Mouse (Mus musculus) layer of hippocampus, postnatal 25 days (tissue): ENCODE results near the gene Fbxo42. TPM values are rescaled to one million over a fixed set of nuclear protein-coding genes. Genes with fewer than 3 reads are reported as not detected.
"Not testable (repeated sequence)": the region's sequence is repeated elsewhere in the genome, so short reads cannot be mapped to it uniquely, and the experiment has no call there.

Experiments
- DNase-seq, 2 experiments: peaks; one replicate each; pipeline ENCODE4 v3.0.0; 2022; ENCODE audit warnings: mixed read lengths in 2 of 2, low spot score in 1 of 2; ENCODE audit errors: extremely low spot score in 1 of 2
- total RNA-seq, 2 experiments: library from RNA; stranded (reverse); gene quantifications; 2 replicates each; pipeline ENCODE4 v1.2.3; 2021

Gene Fbxo42
- total RNA-seq, 2 experiments from 2014 or later = 25.2 to 25.8 TPM

DNA sequence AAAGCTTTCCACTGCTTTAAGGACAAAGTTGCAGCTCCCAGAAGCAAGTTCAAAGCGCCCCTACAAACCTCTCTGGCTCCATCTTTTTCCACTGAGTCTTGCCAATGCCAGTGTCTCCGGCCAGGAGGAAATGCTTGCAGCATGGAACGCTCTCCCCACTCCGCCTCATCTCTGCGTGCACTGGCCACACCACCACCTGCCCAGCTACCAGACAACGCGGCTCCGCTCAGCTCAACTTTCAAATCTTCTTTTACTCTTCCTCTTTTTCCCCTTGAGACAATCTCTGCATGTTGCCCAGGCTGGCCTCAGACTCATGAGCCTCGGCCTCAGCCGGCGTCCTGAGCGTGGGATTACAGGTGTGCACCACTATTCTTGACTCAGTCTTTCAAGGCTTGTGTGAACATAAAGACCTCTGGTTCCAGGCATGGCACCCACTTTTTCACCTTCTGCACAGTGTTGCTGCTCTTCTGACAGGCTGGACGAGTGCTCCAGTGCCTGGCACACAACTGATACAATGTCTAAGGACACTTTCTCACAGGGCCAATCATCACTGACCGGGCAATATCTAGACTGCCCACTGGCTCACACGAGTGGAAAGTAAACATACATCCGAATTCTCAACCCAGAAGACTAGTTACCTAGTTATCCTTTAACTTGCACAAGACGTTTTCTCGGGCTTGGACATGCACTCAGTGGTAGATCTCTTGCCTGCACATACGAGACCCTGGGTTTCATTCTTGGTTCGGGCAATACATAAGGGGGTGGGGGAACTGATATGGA, 12.8 kb upstream of the Fbxo42 start:
- no peak for DNase-seq

DNA sequence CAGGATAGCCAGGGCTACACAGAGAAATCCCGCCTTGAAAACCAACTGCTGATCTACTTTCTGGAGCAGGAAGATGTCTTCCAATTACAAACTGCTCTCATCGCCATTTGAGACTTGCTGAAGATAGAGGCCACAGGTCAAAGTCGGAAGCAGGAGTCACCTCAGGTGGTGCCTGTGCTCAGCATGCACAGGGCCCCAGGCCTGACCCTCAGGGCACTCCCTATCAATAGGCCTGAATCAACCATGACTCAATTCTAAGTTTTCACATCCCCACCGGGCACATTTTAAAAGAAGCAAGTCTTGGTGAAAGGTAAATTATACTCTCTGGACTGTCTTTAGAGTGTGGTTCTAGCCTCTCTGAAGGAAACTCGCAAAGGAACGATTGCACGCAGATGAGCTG, 11.6 kb upstream of the Fbxo42 start:
- no peak for DNase-seq

DNA sequence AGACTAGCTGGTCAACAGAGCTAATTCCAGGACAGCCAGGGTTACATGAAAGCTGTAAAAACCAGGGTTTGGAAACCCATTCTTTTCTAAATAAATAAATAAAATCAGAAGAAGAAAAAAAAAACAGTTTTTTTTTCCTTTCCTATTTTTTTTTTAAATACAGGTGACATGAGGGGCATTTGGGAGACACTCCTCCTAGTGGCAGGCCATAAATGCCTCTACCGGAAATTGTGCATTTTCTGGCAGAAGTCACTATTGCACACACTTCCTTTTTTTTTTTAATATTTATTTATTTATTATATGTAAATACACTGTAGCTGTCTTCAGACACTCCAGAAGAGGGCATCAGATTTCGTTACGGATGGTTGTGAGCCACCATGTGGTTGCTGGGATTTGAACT, 10.0 kb upstream of the Fbxo42 start:
- not testable (repeated sequence) for DNase-seq

DNA sequence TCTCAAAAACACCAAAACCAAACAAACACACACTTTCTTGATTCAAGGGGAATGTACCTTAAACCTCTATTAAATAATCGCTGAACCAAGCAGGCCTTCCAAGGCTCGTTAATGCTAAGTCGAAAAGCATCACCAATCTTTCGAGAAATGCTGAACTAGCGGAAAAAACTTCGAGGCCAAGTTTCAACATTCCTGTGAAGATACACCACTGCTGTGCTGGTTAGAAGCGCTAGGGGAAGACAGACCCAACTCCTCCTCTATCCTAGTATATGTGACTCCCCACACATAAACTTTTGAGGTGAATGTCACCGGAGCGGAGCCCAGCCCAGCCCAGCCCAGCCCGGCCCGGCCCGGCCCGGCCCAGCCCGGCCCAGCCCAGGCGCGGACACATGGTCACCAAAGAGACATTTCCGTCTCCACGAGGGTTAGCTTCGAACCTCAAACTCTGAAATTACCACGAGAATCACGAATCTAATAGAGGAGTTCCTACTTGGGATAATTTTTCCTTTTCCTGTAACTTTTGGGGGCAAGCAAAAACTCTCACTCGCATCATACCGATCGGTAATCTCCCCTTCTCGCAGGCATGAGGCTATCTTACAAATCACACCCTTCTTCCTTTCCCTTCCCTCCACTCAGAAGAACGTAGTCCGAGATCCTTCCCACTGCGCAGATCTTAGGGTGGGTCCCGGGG, 9.1 kb upstream of the Fbxo42 start:
- DNase-seq = no peak

DNA sequence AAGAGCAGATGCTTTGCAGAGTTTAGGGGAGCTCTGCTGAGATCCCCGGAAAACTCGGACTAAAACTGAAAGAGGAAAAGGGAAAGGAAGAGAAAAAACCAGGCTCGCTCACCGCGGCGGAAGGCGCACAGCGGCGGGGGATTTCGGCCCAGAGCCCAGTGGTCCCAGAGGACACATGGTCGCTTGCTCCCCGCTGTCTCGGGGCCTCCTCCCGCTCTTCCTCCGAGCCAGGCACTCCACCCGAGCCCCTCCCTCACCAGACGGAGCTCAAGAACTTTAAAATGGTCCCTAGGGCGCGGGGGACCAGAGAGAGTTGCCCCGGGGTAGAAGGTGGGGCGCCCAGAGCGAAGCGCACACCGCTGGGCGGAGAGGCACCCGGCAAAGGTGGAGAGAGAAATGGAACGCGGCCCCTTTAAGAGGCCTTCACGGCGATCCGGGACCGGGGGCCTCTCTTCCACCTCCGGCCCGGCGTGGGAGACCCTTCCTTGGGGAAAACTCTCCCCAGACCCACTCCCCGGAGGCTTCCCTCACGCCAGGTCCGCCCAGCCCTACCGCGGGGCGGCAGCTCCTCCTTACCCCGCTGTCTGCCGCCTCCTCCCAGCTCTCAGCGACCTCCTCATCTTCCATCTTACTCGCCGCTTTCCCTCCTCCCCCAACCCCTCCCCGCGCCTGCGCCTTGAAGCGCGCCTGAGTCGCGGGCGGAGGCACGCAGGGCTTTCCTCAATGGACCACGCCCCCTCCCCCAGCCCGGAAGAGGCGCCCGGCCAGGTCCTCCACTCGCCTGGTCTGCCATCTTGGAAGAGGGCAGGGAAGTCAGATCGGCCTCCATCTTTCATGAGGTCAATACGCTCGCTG, 8.4 kb upstream of the Fbxo42 start, which contains the start of gene Szrd1:
Gene Szrd1, minus strand, starts transcription at position 660 of the 855 bp plus-strand sequence.
- peak; percentile 96 to 98 for DNase-seq

GRCm38 (mm10) chr4:141140354-141140753, 7.4 kb upstream of the Fbxo42 start:
- not testable (repeated sequence) for DNase-seq

- no peak for DNase-seq
Measured at GRCm38 (mm10) chr4:141140967-141141366, 6.7 kb upstream of the Fbxo42 start.

GRCm38 (mm10) chr4:141142285-141142811, 5.4 kb upstream of the Fbxo42 start:
- peak; percentile 58 to 86 for DNase-seq

DNA sequence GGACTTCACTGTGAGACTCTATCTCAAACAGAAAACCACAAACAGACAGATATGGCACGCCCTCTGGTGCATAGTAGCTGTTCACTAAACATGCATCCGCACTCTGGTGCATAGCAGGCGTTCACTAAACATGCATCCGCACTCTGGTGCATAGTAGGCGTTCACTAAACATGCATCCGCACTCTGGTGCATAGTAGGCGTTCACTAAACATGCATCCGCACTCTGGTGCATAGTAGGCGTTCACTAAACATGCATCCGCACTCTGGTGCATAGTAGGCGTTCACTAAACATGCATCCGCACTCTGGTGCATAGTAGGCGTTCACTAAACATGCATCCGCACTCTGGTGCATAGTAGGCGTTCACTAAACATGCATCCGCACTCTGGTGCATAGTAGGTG, 2.6 kb upstream of the Fbxo42 start:
- DNase-seq = not testable (repeated sequence)

- no peak for DNase-seq
Measured at GRCm38 (mm10) chr4:141146491-141147033, 1.2 kb upstream of the Fbxo42 start.

- no peak for DNase-seq
Measured at GRCm38 (mm10) chr4:141148009-141148801, 492 bp downstream of the Fbxo42 start.

DNA sequence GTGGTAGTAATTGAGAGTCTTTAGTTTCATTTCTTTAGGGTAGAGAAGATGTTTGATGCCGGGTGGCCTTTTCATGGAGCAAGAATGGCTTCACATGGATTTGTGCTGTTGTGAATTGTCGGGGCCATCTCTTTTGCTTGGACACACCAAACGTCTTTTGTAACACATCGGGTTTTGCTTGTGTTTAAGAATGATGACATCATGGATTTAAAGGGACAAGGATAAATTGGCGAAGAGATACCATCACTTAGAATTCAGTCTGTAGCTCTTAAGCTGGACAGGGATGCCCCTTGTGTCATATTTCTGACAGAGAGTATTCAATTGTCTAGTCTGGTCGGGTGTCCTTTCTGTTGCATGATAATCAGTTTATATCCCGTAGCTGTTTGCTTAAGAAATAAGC, 1.4 kb downstream of the Fbxo42 start:
- no peak for DNase-seq

DNA sequence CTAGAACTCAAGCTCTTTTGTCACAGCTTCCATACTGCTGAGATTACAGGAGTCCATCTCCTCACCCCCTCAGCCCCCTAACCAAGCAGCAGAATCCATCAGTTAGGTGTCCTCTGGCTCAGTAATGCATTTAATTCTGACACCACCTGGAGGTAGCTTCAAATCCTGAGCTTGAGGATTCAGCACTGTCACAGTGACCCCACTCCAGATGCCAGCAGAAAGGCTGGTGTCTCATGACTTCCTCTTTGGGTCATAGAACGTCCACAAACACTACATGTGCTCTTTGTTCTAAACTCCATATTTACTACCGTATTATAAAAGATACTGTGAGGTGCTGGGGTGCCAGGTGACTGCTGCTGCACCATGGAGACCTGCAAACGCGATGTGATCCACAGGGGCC, 9.8 kb downstream of the Fbxo42 start:
- no peak for DNase-seq

DNA sequence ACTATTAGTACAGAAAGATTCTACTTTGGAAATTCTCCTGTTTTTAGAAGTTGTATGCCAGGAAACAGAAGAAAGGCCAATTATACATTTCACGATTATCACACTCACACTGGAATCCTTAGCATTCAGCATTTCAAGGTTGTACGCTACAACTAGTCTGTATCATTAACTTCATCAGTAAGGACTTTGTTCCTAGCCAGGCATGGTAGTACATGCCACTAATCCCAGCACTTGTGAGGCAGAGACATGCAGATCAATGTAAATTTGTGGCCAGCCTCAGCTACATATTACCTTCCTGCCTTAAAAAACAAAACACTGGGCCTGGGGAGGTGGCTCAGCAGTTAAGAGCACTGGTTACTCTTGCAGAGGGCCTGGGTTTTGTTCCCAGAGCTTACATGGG, 10.9 kb downstream of the Fbxo42 start:
- no peak for DNase-seq

GRCm38 (mm10) chr4:141159093-141159492, 11.4 kb downstream of the Fbxo42 start:
- DNase-seq = no peak

DNA sequence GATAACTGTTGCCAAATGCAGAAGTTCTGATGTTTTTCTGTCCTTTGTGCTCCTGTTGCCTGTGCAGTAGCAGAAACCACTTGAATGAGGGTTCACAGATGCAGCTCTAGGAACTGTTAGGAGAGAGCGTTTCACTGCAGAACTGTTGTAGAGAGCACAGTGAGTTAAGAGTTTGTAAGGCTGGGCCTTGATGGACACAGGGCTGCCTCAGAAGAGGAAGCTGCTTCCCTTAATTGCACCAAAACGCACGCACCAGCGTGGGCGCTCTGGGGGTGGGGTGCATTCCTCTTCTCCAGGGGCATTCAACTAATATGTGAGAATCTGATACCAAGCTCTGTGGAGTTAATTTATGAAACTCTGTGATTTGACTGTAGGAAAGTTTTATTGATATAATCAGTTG, 12.0 kb downstream of the Fbxo42 start:
- DNase-seq = no peak

DNA sequence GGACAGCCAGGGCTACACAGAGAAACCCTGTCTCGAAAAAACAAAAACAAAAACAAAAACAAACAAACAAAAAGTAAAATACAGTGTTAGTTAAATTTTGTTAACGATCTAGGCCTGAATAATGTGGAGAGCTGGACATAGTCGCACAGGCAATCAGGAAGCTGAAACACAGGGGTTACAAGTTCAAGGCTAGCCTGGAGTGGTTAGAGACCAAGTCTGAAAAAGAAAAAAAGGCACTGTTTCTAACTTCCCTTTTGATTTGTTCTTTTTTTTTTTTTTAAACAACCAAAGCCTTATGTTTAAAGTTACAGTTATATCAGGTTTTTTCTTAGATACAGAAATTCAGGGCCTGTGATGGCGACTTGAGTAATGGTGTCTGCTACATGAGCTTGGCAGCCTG, 12.5 kb downstream of the Fbxo42 start:
- DNase-seq = no peak

GRCm38 (mm10) chr4:141161699-141162208, 14.0 kb downstream of the Fbxo42 start:
- no peak for DNase-seq

DNA sequence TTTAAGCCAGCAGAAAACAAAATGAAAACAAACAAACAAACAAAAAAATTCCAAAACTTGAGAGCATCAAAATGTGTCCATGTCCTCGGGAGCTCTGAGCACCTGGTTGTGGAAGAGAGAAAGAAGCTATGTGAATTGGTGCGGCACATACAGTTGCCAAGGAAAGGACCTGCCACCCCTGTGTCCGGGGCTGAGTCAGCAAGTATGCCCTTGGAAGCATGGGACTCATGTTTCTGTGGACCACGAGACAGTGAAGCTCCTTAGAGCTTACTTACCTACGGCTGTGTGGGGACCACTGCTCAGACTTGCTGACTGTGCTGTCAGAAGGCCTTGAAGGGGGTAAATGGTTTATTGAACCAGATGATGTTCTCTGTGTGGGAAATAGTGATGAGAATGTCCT, 16.0 kb downstream of the Fbxo42 start:
- no peak for DNase-seq
